Mouse (Mus musculus) neural tube, embryonic 15.5 days (tissue): Measurements from ENCODE around the gene H2-T3. TPM values are rescaled to one million over a fixed set of nuclear protein-coding genes. Genes with fewer than 3 reads are reported as not detected.
"Not testable (repeated sequence)": the region's sequence is repeated elsewhere in the genome, so short reads cannot be mapped to it uniquely, and the experiment has no call there.

Source experiments
- ATAC-seq: fragments of 200-750 bp; cut with Nextera tagmentation; 2 replicates; pipeline ENCODE4 v1.8.0; 2017; ENCODE audit warnings: mild to moderate bottlenecking, moderate TSS enrichment, moderate library complexity; ENCODE audit not compliant: low FRiP score
- H3K27ac ChIP-seq: fragments of 300-500 bp; sonication (generic); replicated peaks from 2 replicates; pipeline ENCODE4 v1.5.1; 2015; ENCODE audit warnings: mild to moderate bottlenecking, inconsistent platforms
- H3K27me3 ChIP-seq: fragments of 300-500 bp; sonication (generic); replicated peaks from 2 replicates; pipeline ENCODE4 v1.6.1; 2015; ENCODE audit warnings: inconsistent platforms
- H3K36me3 ChIP-seq: fragments of 300-500 bp; sonication (generic); 2 replicates; pipeline ENCODE4 v1.6.1; 2015; ENCODE audit warnings: inconsistent platforms
- H3K4me1 ChIP-seq: fragments of 300-500 bp; sonication (generic); 2 replicates; pipeline ENCODE4 v1.6.1; 2015; ENCODE audit warnings: inconsistent platforms
- H3K4me2 ChIP-seq: fragments of 300-500 bp; sonication (generic); 2 replicates; pipeline ENCODE4 v1.6.1; 2015; ENCODE audit warnings: inconsistent platforms, mild to moderate bottlenecking, moderate library complexity
- H3K4me3 ChIP-seq: fragments of 300-500 bp; sonication (generic); replicated peaks from 2 replicates; pipeline ENCODE4 v1.5.1; 2015; ENCODE audit warnings: mild to moderate bottlenecking, inconsistent platforms
- H3K9ac ChIP-seq: fragments of 300-500 bp; sonication (generic); replicated peaks from 2 replicates; pipeline ENCODE4 v1.6.1; 2015; ENCODE audit warnings: mild to moderate bottlenecking, inconsistent platforms
- H3K9me3 ChIP-seq: fragments of 300-500 bp; sonication (generic); replicated peaks from 2 replicates; pipeline ENCODE4 v1.6.1; 2016; ENCODE audit warnings: inconsistent platforms
- WGBS: fragments of 180-500 bp; shearing (Covaris S2); methylation state at CpG from one replicate; pipeline ENCODE4 v1.1.7; 2015; ENCODE audit warnings: mixed read lengths; 5-methylcytosine and 5-hydroxymethylcytosine counted together
- polyA plus RNA-seq: library from polyadenylated mRNA; unstranded; fragments of >200 nt; fragmentation: Nextera tagmentation; extraction: Ambion mirVana; gene quantifications from 2 replicates; pipeline ENCODE4 v1.2.1, GENCODE M21; 2015

The H2-T3 gene
- polyA plus RNA-seq, 1 experiment from 2014 or later, result not detected

GRCm38 (mm10) chr17:36176132-36176531 is 14.0 kb downstream of the H2-T3 start:
- WGBS, result no CpG with 5 or more reads among the region's 2 CpGs
- H3K36me3 ChIP-seq, H3K9ac ChIP-seq, H3K4me1 ChIP-seq, H3K4me2 ChIP-seq, H3K4me3 ChIP-seq, H3K27ac ChIP-seq, ATAC-seq, H3K9me3 ChIP-seq: not testable (repeated sequence)
- H3K27me3 ChIP-seq, result peaks cover 20% of the 10 kb centered on the region

DNA sequence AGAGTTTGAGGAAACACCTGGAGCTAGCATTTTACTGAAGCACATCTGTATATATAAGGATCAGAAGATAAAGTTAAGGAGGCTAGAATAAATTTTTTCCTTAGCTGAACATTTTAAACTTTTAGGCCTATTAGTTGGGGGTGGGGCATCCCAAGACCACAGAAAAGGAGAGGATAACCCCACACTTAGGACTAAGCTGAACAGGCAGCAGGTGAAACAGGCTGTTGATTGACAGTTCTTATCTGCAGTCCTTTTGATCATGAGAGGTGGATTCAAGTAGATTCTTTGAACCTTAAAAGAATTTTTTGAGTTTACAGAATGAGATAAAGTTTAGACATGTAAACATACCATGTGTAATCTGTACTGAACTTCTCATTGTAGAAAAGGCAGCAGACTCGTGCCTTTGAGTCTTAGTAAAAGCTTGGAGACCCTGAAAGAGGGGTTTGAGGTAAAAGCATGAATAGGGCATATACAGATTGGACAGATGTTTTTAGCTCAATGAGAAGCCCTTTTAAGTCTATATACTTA is 19.7 kb downstream of the H2-T3 start:
- no peak for ATAC-seq
- H3K9ac ChIP-seq, result no peak overlapping the region
- no peak overlapping the region for H3K4me3 ChIP-seq
- no peaks in the 10 kb centered on the region for H3K36me3 ChIP-seq
- H3K4me1 ChIP-seq, result peaks cover 10% of the 10 kb centered on the region
- H3K9me3 ChIP-seq, result no peaks in the 10 kb centered on the region
- no peak overlapping the region for H3K4me2 ChIP-seq
- 58% methylated on average over 1 of the region's 1 CpGs for WGBS
- no peak overlapping the region for H3K27ac ChIP-seq
- H3K27me3 ChIP-seq, result peaks cover 49% of the 10 kb centered on the region

- no peak overlapping the region for H3K4me3 ChIP-seq
- H3K4me2 ChIP-seq, result no peak overlapping the region
- H3K9me3 ChIP-seq, result no peaks in the 10 kb centered on the region
- peaks cover 55% of the 10 kb centered on the region for H3K27me3 ChIP-seq
- H3K36me3 ChIP-seq, result no peaks in the 10 kb centered on the region
- H3K9ac ChIP-seq, result no peak overlapping the region
- no peak overlapping the region for H3K27ac ChIP-seq
- ATAC-seq, result no peak
- H3K4me1 ChIP-seq, result peaks cover 10% of the 10 kb centered on the region
Measured at GRCm38 (mm10) chr17:36169753-36170152, 20.3 kb downstream of the H2-T3 start.

DNA sequence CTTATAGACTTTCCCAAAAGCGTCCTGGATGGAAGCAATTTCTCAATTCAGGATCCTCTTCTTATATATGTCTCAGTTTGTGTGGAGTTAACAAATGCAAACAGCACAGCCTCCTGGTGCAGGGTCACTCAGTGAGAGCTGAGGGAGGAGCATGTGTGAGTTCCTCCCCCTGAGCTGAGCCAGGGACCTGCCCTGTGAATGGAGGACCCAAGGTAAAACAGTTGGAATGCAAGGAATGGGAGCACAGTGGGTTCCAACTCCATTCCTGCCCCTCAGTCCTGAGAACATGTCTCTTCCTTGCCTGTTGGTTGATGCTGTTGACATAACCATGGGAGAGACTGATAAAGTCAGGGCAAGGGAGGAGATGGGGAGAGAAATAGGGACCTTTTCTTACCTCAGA is 21.0 kb downstream of the H2-T3 start:
- WGBS, result 64% methylated on average over 1 of the region's 1 CpGs
- not testable (repeated sequence) for H3K9me3 ChIP-seq, H3K4me3 ChIP-seq, ATAC-seq, H3K4me1 ChIP-seq, H3K4me2 ChIP-seq, H3K36me3 ChIP-seq, H3K27ac ChIP-seq, H3K9ac ChIP-seq
- H3K27me3 ChIP-seq, result peaks cover 59% of the 10 kb centered on the region

- H3K9me3 ChIP-seq, result no peaks in the 10 kb centered on the region
- H3K4me1 ChIP-seq, result peaks cover 10% of the 10 kb centered on the region
- H3K36me3 ChIP-seq, result no peaks in the 10 kb centered on the region
- no peak within 1 kb of the TSS for H3K9ac ChIP-seq
- WGBS, result 1% methylated on average over 63 of the region's 63 CpGs
- H3K4me3 ChIP-seq, result peak within 1 kb of the TSS; percentile 25
- peaks cover 68% of the 10 kb centered on the region for H3K27me3 ChIP-seq
- H3K27ac ChIP-seq, result no peak within 1 kb of the TSS
- no peak for ATAC-seq
- peak within 1 kb of the TSS; percentile 44 for H3K4me2 ChIP-seq
Measured at GRCm38 (mm10) chr17:36168039-36168652, 21.9 kb downstream of the H2-T3 start, which contains the start of gene Gm8909. Gene Gm8909, minus strand, starts transcription at chr17:36168537.

DNA sequence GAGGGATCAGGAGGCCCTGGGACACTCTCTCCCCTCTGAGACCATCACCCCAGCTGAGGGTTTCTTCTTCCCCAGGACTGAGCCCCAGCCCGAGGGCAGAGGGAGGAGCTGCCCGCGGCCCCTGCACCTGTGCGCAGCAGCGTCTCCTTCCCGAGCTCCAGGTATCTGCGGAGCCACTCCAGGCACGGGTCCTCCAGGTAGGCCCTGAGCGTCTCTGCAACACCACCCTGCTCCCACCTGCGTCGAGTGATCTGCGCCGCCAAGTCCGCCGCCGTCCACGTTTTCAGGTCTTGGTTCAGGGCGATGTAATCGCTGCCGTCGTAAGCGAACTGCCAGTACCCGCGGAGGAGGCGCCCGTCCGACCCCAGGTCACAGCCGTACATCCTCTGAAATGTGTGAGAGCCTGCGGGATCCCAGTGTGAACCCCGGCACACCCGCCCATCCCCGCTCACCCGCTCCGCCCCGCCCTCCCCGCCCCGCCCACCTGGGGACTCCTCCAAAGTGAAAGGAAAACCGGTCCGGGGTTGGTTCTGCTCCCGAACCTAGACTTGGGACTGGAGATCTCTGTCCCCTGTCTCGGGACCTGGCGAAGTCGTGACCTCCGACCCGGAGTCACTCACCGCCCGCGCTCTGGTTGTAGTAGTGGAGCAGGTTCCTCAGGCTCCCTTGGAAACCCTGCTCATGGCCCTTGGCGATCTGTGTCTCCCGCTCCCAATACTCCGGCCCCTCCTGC is 22.6 kb downstream of the H2-T3 start:
- Histone ChIP-seq H3K36me3 (no peaks in the 10 kb centered on the region), H3K4me2 (peak overlapping the region; percentile 44), H3K4me3 (peak overlapping the region; percentile 25), H3K27me3 (peaks cover 75% of the 10 kb centered on the region), H3K4me1 (peaks cover 10% of the 10 kb centered on the region), H3K9me3 (no peaks in the 10 kb centered on the region), H3K9ac (no peak overlapping the region), H3K27ac (no peak overlapping the region)
- WGBS, result under 1% methylated on average over 42 of the region's 51 CpGs
- ATAC-seq, result no peak

GRCm38 (mm10) chr17:36166901-36167300 is 23.2 kb downstream of the H2-T3 start:
- WGBS, result 16% methylated on average over 2 of the region's 2 CpGs
- H3K27ac ChIP-seq, H3K9ac ChIP-seq, ATAC-seq, H3K4me3 ChIP-seq, H3K9me3 ChIP-seq, H3K4me1 ChIP-seq, H3K4me2 ChIP-seq, H3K36me3 ChIP-seq: not testable (repeated sequence)
- H3K27me3 ChIP-seq, result peaks cover 81% of the 10 kb centered on the region

DNA sequence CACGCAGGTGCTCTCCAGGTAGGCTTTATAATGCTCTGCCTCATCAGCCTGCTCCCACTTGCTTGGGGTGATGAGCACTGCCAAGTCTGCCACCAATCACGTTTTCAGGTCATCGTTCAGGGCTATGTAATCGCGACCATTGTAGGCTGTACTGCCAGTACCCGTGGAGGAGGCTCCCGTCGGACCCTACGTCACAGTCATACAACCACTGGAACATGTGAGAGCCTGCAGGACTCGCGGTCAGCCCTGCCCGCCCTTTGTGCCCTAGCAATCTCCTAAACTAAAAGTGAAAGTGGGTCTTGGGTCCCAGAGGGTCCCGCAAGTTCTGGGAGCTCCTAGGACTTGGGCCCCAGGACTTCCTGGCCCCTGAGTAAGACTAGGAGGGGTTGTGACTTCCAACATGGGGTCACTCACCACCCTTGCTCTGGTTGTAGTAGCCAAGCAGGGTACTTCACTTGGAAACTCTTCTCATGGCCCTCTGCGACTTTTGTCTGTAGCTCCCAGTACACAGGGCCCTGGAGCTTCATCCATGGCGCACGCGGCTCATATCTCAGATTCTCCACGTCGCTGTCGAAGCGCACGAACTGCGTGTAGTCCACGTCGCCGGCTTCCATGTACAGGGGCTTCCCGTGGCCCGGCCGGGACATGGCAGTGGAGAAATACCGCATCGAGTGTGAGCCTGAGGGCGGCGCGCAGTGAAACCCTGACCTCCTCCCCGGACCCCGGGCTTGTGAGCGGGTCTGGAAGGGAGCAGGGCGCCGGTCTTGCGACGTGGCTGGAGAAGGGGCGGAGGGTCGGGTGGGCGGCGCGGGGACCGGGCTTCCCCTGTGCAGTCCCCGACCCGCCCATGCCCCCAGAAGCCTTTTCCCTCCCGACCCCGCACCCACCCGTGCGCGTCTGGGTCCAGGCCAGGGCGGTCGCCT is 28.7 kb downstream of the H2-T3 start:
- Histone ChIP-seq H3K9ac (no peak overlapping the region), H3K27me3 (peaks cover 73% of the 10 kb centered on the region), H3K4me3 (peak overlapping the region; percentile 17), H3K36me3 (no peaks in the 10 kb centered on the region), H3K9me3 (no peaks in the 10 kb centered on the region), H3K27ac (no peak overlapping the region), H3K4me1 (peaks cover 11% of the 10 kb centered on the region), H3K4me2 (peak overlapping the region; percentile 34)
- 1% methylated on average over 52 of the region's 56 CpGs for WGBS
- ATAC-seq, result 0 out of 2 replicates have a peak, but pooled peaks have one; percentile 21

- peaks cover 67% of the 10 kb centered on the region for H3K27me3 ChIP-seq
- WGBS, result 7% methylated on average over 11 of the region's 11 CpGs
- H3K4me1 ChIP-seq, result peaks cover 11% of the 10 kb centered on the region
- peak overlapping the region; percentile 28 for H3K4me3 ChIP-seq
- not testable (repeated sequence) for H3K9ac ChIP-seq, H3K27ac ChIP-seq, ATAC-seq, H3K9me3 ChIP-seq, H3K36me3 ChIP-seq
- peak overlapping the region; percentile 56 for H3K4me2 ChIP-seq
Measured at GRCm38 (mm10) chr17:36158264-36158663, 31.8 kb downstream of the H2-T3 start.

DNA sequence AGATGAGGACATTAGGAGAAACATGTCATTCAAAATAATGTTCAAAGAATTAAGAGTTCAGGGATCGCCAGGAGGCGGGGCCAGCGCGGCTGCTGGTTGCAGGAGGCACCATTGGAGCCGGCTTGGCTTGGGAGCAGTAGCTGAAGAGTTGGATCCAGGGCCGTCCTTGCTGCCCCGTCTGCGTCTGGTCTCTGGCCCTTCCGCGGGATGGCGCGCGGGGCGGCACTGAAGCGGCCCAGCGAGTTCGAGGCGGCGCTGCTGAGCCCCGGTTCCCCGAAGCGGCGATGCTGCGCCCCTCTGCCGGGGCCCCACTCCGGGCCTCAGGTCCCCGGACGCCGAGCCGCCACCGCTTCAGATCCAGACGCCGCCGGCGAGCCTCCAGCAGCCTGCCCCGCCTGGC is 32.3 kb downstream of the H2-T3 start:
- 2% methylated on average over 36 of the region's 36 CpGs for WGBS

More for the DNA sequence above, 32.3 kb downstream of the H2-T3 start:
- H3K9me3 ChIP-seq, H3K36me3 ChIP-seq, H3K9ac ChIP-seq, H3K27ac ChIP-seq, ATAC-seq: not testable (repeated sequence)
- Histone ChIP-seq H3K4me3 (peak overlapping the region; percentile 28), H3K27me3 (peaks cover 67% of the 10 kb centered on the region), H3K4me2 (peak overlapping the region; percentile 56), H3K4me1 (peaks cover 11% of the 10 kb centered on the region)
